Mouse (Mus musculus) embryo, embryonic 11 days (tissue): ENCODE measurements at regions not wholly inside any gene's neighbourhood (a gene's known extent, or its start where the extent isn't known, plus 50 kb on each side); places are given as distances from the start of the nearest gene placed in this dataset.
A peak's percentile ranks its signal among the peaks of the same experiment; 100 is the strongest.

ENCODE experiments used
- DNase-seq: peaks from one replicate; pipeline ENCODE4 v3.0.0-alpha.2; 2015

- DNase-seq = no peak
Measured at GRCm38 (mm10) chr5:40780363-40780762, 927.6 kb downstream of the Rab28 start.

GRCm38 (mm10) chr5:40779902-40780301 is 928.1 kb downstream of the Rab28 start:
- no peak for DNase-seq

- no peak for DNase-seq
Measured at GRCm38 (mm10) chr5:40775856-40776255, 932.1 kb downstream of the Rab28 start.

- no peak for DNase-seq
Measured at GRCm38 (mm10) chr5:40760224-40760623, 947.7 kb downstream of the Rab28 start.

GRCm38 (mm10) chr5:40750044-40750443 is 957.9 kb downstream of the Rab28 start:
- DNase-seq = no peak

- no peak for DNase-seq
Measured at GRCm38 (mm10) chr5:40735660-40736059, 972.3 kb downstream of the Rab28 start.

- DNase-seq = peak; percentile 20
Measured at GRCm38 (mm10) chr5:40733844-40734566, 974.0 kb downstream of the Rab28 start.

GRCm38 (mm10) chr5:40714497-40715128 is 959.3 kb upstream of the Hs3st1 start:
- no peak for DNase-seq

- no peak for DNase-seq
Measured at GRCm38 (mm10) chr5:40701651-40702050, 946.4 kb upstream of the Hs3st1 start.

GRCm38 (mm10) chr5:40697517-40698298 is 942.4 kb upstream of the Hs3st1 start:
- no peak for DNase-seq
